Mouse (Mus musculus): ENCODE measurements around the gene Slc23a2.

- TF ChIP-seq CTCF (IDR thresholded peaks at IDR 0.05; ENCODE audit: control insufficient read depth, insufficient read depth, insufficient replicate concordance, low read depth, low read length) (no peak), POLR2A (IDR thresholded peaks at IDR 0.05; ENCODE audit: control insufficient read depth, low read depth, low read length) (no peak)
These were observed 1.6 kb upstream of the Slc23a2 start for GRCm38 (mm10) chr2:132146502-132146901.
